Mouse (Mus musculus): Measurements from ENCODE around the gene Nppb.

Nppb gene

GRCm38 (mm10) chr4:147976237-147976636 is 9.4 kb upstream of the Nppb start:
- DNase-seq (ENCODE audit: low spot score in 2 of 2), result no peak

GRCm38 (mm10) chr4:147977726-147978125 is 7.9 kb upstream of the Nppb start:
- no peak for DNase-seq (ENCODE audit: low spot score in 2 of 2)

- DNase-seq (ENCODE audit: low spot score in 2 of 2), result no peak
Measured at GRCm38 (mm10) chr4:147978391-147978790, 7.2 kb upstream of the Nppb start.

GRCm38 (mm10) chr4:147979441-147979860 is 6.1 kb upstream of the Nppb start:
- DNase-seq (ENCODE audit: low spot score in 2 of 2), result no peak

GRCm38 (mm10) chr4:147993571-147994095 is 8.0 kb downstream of the Nppb start:
- DNase-seq (ENCODE audit: low spot score in 2 of 2), result no peak

GRCm38 (mm10) chr4:147995311-147995710 is 9.7 kb downstream of the Nppb start:
- DNase-seq (ENCODE audit: low spot score in 2 of 2), result no peak

- DNase-seq (ENCODE audit: low spot score in 2 of 2), result no peak
Measured at GRCm38 (mm10) chr4:148000202-148000772, 14.7 kb downstream of the Nppb start, which contains the start of gene Nppa. Gene Nppa, plus strand, starts transcription at chr4:148000722.

GRCm38 (mm10) chr4:148001013-148001789 is 15.6 kb downstream of the Nppb start:
- DNase-seq (ENCODE audit: low spot score in 2 of 2), result no peak

- DNase-seq (ENCODE audit: low spot score in 2 of 2), result no peak
Measured at GRCm38 (mm10) chr4:148001866-148002265, 16.3 kb downstream of the Nppb start.

- DNase-seq (ENCODE audit: low spot score in 2 of 2), result no peak
Measured at GRCm38 (mm10) chr4:148004361-148004760, 18.8 kb downstream of the Nppb start.

GRCm38 (mm10) chr4:148008412-148008811 is 22.8 kb downstream of the Nppb start:
- DNase-seq (ENCODE audit: low spot score in 2 of 2), result peak in 1 of 2 experiments; percentile 60

GRCm38 (mm10) chr4:148009641-148010040 is 24.1 kb downstream of the Nppb start:
- no peak for DNase-seq (ENCODE audit: low spot score in 2 of 2)

- no peak for DNase-seq (ENCODE audit: low spot score in 2 of 2)
Measured at GRCm38 (mm10) chr4:148011332-148011731, 25.7 kb downstream of the Nppb start.

GRCm38 (mm10) chr4:148012216-148012615 is 26.6 kb downstream of the Nppb start:
- no peak for DNase-seq (ENCODE audit: low spot score in 2 of 2)

- no peak for DNase-seq (ENCODE audit: low spot score in 2 of 2)
Measured at GRCm38 (mm10) chr4:148015418-148015817, 29.8 kb downstream of the Nppb start.

- DNase-seq (ENCODE audit: low spot score in 2 of 2), result no peak
Measured at GRCm38 (mm10) chr4:148016981-148017380, 31.4 kb downstream of the Nppb start.

- DNase-seq (ENCODE audit: low spot score in 2 of 2), result no peak
Measured at GRCm38 (mm10) chr4:148018410-148018809, 32.8 kb downstream of the Nppb start.

- DNase-seq (ENCODE audit: low spot score in 2 of 2), result no peak
Measured at GRCm38 (mm10) chr4:148024003-148024402, 38.4 kb downstream of the Nppb start.

GRCm38 (mm10) chr4:148029297-148029696 is 43.7 kb downstream of the Nppb start:
- peak in 1 of 2 experiments; percentile 57 for DNase-seq (ENCODE audit: low spot score in 2 of 2)

- DNase-seq (ENCODE audit: low spot score in 2 of 2), result no peak
Measured at GRCm38 (mm10) chr4:148030506-148030905, 44.9 kb downstream of the Nppb start.

GRCm38 (mm10) chr4:148033858-148034410 is 48.3 kb downstream of the Nppb start:
- no peak for DNase-seq (ENCODE audit: low spot score in 2 of 2)

- no peak for DNase-seq (ENCODE audit: low spot score in 2 of 2)
Measured at GRCm38 (mm10) chr4:148035440-148035839, 49.9 kb downstream of the Nppb start.
